Mouse (Mus musculus) liver, adult 2 months (tissue): ENCODE measurements around the gene Tnfrsf1b.

Experiments used
- CTCF ChIP-seq: fragments of 200-500 bp; IDR thresholded peaks from 2 replicates; pipeline ENCODE4 v1.5.1; 2011; ENCODE audit warnings: low read depth, low read length, control low read depth
- POLR2A ChIP-seq: fragments of 200-500 bp; IDR thresholded peaks from 2 replicates; pipeline ENCODE4 v1.6.1; 2011; ENCODE audit warnings: low read length, control low read depth; ENCODE audit not compliant: insufficient read depth; ENCODE audit errors: extremely low read depth

GRCm38 (mm10) chr4:145278724-145279370 is 32.2 kb upstream of the Tnfrsf1b start:
- TF ChIP-seq CTCF, result no peak
- no peak for TF ChIP-seq POLR2A
